Mouse (Mus musculus): ENCODE results near the gene Emc1. TPM values are rescaled to one million over a fixed set of nuclear protein-coding genes. Genes with fewer than 3 reads are reported as not detected.

Emc1 gene
- polyA plus RNA-seq, 1 experiment = 38.5 TPM

DNA sequence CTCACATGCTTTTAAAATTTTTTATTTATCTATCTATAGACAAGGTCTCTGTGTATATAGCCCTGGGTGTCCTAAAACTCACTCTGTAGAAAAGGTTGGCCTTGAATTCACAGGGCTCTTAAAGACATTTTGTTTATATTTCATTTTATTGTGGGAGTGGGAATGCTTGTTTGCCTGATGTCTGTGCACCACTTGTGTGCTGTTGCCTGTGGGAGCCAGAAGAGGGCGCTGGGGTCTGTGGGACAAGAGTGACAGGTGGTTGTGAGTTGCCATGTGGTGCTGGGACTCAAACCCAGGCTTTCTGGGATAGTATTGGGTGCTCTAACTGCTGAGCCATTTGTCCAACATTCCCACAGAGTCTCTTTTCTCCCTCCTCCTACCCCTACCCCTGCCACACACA, 65.5 kb downstream of the Emc1 start:
- peaks cover 7% of the 10 kb centered on the region for H3K4me1 ChIP-seq (ENCODE audit: control insufficient read depth, insufficient read depth, low read length)
- H3K27ac ChIP-seq (ENCODE audit: insufficient read depth, low read length) = no peak overlapping the region
- H3K4me3 ChIP-seq (ENCODE audit: insufficient read depth, low read length) = no peak overlapping the region
- TF ChIP-seq POLR2A (IDR thresholded peaks at IDR 0.05; ENCODE audit: low read depth, low read length) (no peak), CTCF (IDR thresholded peaks at IDR 0.05; ENCODE audit: borderline replicate concordance, insufficient read depth, low read length) (no peak; the same call in 1 of the 2 replicates)

DNA sequence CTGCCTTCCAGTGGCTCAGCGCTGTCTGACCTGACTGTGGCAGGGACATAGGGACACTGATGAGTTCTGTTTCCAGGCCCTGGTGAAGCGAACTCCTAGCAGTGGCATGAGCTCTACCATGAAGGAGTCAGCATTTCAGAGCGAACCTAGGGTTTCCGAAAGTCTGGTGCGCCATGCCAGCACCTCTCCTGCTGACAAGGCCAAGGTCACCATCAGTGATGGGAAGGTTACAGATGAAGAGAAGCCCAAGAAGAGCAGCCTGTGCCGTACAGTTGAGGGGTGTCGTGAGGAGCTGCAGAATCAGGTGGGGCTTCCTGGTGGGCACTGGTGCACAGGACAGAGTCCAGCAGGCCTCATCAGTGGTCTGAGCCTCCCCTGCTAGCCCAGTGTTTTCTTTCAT, 69.2 kb downstream of the Emc1 start:
- no peak overlapping the region; the same call in 1 of the 2 replicates for H3K27ac ChIP-seq (ENCODE audit: insufficient read depth, low read length)
- peaks cover 8% of the 10 kb centered on the region for H3K4me1 ChIP-seq (ENCODE audit: control insufficient read depth, insufficient read depth, low read length)
- no peak for TF ChIP-seq CTCF (IDR thresholded peaks at IDR 0.05; ENCODE audit: borderline replicate concordance, insufficient read depth, low read length)
- TF ChIP-seq POLR2A (IDR thresholded peaks at IDR 0.05; ENCODE audit: low read depth, low read length) = no peak
- no peak overlapping the region for H3K4me3 ChIP-seq (ENCODE audit: insufficient read depth, low read length)

DNA sequence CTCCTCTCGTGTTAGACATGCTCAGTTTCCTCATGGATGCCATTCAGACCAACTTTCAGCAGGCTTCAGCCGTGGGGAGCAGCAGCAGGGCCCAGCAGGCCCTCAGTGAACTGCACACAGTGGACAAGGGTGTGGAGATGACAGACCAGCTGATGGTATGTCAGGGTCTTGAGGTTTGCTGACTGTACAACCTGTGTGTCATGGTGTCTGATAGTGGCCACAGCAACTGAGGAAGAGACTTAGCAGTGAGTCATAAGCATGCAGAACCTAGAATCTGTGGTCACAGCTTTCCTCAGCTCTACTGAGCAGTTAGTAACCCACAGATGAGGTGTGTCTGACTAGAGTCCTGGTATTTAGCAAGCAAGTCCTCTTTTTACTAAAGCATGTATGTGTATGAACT, 70.0 kb downstream of the Emc1 start:
- Histone ChIP-seq H3K4me1 (ENCODE audit: control insufficient read depth, insufficient read depth, low read length) (peaks cover 8% of the 10 kb centered on the region), H3K27ac (ENCODE audit: insufficient read depth, low read length) (peak overlapping the region; percentile 37; the same call in 1 of the 2 replicates), H3K4me3 (ENCODE audit: insufficient read depth, low read length) (no peak overlapping the region)
- TF ChIP-seq POLR2A (IDR thresholded peaks at IDR 0.05; ENCODE audit: low read depth, low read length) (no peak), CTCF (IDR thresholded peaks at IDR 0.05; ENCODE audit: borderline replicate concordance, insufficient read depth, low read length) (no peak)

- H3K4me3 ChIP-seq (ENCODE audit: insufficient read depth, low read length) = no peak overlapping the region
- H3K27ac ChIP-seq (ENCODE audit: insufficient read depth, low read length) = peak overlapping the region; percentile 35; the same call in 1 of the 2 replicates
- H3K4me1 ChIP-seq (ENCODE audit: control insufficient read depth, insufficient read depth, low read length) = peaks cover 8% of the 10 kb centered on the region
- no peak for TF ChIP-seq POLR2A (IDR thresholded peaks at IDR 0.05; ENCODE audit: low read depth, low read length)
- TF ChIP-seq CTCF (IDR thresholded peaks at IDR 0.05; ENCODE audit: borderline replicate concordance, insufficient read depth, low read length) = no peak
These were observed 70.9 kb downstream of the Emc1 start for GRCm38 (mm10) chr4:139423270-139423669.

Other genes starting within 250 kb of the Emc1 start
- gene Minos1, start 221.5 kb upstream of the Emc1 start, polyA plus RNA-seq (2011; ENCODE audit: insufficient read length, low read depth, missing spikeins) = 178 and 193 TPM in 2 replicates
- 355 and 440 TPM in 2 replicates for gene Capzb, start 159.7 kb upstream of the Emc1 start, polyA plus RNA-seq (2011; ENCODE audit: insufficient read length, low read depth, missing spikeins)
- 11.3 and 12.3 TPM in 2 replicates for gene Pqlc2, start 41.9 kb upstream of the Emc1 start, polyA plus RNA-seq (2011; ENCODE audit: insufficient read length, low read depth, missing spikeins)
- 17.1 and 18.1 TPM in 2 replicates for gene Akr7a5, start 41.8 kb upstream of the Emc1 start, polyA plus RNA-seq (2011; ENCODE audit: insufficient read length, low read depth, missing spikeins)
- 50.6 and 69.7 TPM in 2 replicates for gene Mrto4, start within 50 bp of the Emc1 start, polyA plus RNA-seq (2011; ENCODE audit: insufficient read length, low read depth, missing spikeins)
- gene Ubr4, start within 50 bp of the Emc1 start, polyA plus RNA-seq (2011; ENCODE audit: insufficient read length, low read depth, missing spikeins) = 107 TPM in 2 replicates
- 28.5 and 37.6 TPM in 2 replicates for gene Iffo2, start 178.0 kb downstream of the Emc1 start, polyA plus RNA-seq (2011; ENCODE audit: insufficient read length, low read depth, missing spikeins)